Mouse (Mus musculus) monocyte, adult 2 months (primary cell): ENCODE data around the gene Aqr.

Source experiments
- DNase-seq, 2 experiments: peaks; one replicate each; pipeline ENCODE4 v3.0.0; 2022; ENCODE audit warnings: low spot score in 2 of 2, low read depth in 1 of 2

Gene Aqr

DNA sequence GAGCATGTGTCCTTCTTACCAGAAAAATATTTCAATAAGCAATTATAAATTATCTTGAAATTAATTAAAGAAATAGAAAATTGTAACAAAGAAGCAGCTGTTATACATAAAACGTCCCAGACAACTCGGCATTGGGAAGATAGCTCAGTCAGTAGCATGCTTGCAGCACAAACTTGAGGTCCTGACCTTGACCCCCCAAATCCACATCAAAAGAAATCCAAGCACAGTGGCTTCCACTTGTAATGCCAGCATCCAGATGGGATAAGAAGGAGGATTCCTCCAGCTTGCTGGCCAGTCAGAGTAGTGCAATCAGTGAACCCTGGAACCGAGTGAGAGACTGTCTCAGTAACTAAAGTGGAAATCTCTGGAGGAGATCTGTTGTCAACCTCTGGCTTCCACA, 120.6 kb downstream of the Aqr start:
- DNase-seq, result no peak

DNA sequence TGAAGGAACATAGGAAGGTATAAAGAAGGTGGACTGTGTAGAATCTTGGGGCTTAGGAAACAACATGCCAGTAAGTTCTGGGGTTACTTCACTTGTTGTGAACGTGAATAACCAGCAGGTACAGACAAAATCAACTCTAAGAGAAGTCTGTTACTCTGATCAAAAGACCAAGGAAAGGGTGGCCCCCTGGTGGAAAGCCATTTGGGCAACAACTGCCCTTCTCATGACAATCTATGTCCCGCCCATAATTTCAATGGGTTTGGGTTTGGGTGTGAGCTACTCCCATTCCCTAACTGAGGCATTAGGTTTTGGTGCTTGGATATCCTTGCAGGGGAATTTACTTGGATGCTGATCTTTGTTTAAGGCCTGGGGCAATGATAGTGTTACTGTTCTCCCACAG, 122.8 kb downstream of the Aqr start:
- DNase-seq, result no peak

DNA sequence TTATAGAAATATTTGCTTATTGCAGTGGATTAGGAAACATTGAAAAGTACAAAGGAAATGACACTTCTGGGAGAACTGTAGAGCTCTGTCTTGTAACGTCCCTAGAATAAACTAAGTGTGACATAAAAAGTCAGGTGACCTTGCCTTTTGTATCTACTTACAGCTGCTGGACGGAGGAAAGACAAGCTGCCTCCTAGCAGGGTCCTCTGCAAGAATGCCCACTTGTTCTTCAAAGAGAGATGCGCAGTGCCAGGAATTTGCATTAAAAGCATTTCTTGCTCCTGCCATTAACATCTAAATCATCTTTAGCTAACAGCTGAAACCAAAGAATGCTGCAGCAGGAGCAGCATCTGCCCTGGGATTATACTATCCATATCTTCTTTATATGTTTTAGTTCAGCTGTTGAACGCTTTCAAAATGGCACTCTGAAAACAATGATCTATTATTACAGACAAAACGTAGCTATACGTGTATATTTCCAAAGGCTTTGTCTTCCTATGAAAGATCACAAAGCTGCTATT, 126.7 kb downstream of the Aqr start:
- DNase-seq, result no peak

DNA sequence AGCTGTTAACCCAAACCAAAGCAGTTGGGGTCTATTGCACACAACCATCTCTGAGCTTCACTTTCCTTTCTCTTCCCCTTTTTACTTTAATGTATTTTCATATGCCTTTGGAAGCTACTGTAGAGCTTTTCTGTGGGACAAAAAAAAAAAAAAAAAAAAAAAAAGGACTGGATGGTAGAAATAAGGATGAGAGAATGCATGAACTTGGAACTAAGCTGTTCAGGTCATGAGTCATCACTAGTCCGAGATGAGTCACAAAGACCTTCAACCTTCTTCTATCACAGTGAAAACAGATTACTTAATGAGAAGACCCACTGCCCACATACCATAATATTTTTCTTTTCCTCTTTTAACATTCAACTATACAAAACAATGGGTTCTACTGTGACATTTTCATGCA, 127.2 kb downstream of the Aqr start:
- DNase-seq, result no peak

DNA sequence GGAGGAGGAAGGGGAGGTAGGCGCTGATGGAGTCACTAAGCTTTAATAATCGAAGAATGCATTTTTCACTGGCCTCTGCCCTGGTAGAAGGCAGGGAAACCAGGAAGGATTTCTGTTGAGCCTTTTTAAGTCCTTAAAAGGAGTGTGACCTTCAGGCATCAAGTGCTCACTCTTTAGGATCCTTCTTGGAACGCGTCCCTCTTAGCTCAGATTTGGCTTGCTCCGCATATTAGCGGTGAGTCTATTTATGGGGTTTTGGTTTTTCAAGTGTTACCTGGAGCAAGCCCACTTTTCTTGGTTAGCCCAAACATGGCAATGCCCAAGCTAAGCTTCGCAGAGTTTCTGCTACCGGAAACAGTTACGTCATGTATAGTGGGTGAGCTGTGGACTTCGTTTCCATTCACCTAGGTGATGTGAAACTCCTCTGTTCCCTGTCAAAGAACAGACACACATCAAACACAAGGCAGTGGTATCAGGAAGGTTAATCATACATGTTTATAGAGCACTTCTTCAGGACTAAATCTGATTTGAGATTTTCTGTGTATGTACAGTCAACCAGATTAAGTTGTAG, 128.5 kb downstream of the Aqr start:
- no peak for DNase-seq

DNA sequence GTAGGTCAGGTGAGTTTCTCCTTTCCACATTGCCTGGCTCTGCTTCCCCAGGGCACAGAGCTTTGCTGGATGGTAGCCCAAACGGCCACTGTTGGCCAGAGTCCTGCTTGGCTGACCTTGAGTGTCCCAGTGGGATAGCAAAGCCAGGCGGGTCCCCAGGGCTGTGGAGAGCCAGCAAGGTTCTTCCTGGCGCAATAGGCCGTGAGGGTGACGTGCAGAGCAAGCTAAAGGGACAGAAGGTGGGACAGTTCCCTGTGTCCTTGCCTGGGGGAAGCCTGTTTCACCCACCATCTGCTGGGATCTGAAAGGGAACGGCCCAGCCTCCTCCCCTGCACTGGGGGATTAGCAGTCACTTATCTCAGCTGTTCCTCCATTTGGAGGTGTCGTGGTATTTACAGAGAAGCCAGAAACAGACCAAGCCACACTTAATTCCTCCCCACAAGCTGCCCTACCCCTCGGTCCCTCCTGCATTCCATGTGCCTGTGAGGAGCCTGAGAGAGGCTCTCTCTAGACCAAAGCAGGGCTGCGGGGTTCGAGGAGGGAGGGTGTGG, 129.4 kb downstream of the Aqr start:
- no peak for DNase-seq

DNA sequence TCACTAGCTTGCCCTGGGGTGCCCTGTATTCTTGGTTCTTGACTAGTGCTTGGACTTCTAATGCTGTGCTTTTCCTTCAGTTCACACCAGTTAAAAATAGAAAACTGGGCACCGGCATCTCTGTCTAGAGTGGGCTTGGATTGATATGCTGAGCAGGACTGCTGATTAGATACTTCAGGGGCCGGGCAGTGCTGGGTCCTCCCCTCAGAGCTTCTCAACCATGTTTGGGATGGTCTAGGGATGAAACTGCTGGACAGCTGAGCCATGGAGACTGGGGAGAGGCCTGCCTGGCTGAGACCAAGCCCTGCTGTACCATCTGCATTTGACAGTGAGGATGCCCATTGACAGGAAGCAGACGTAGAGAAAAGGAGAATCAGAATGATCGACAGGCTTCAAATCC, 132.7 kb downstream of the Aqr start:
- DNase-seq, result no peak

DNA sequence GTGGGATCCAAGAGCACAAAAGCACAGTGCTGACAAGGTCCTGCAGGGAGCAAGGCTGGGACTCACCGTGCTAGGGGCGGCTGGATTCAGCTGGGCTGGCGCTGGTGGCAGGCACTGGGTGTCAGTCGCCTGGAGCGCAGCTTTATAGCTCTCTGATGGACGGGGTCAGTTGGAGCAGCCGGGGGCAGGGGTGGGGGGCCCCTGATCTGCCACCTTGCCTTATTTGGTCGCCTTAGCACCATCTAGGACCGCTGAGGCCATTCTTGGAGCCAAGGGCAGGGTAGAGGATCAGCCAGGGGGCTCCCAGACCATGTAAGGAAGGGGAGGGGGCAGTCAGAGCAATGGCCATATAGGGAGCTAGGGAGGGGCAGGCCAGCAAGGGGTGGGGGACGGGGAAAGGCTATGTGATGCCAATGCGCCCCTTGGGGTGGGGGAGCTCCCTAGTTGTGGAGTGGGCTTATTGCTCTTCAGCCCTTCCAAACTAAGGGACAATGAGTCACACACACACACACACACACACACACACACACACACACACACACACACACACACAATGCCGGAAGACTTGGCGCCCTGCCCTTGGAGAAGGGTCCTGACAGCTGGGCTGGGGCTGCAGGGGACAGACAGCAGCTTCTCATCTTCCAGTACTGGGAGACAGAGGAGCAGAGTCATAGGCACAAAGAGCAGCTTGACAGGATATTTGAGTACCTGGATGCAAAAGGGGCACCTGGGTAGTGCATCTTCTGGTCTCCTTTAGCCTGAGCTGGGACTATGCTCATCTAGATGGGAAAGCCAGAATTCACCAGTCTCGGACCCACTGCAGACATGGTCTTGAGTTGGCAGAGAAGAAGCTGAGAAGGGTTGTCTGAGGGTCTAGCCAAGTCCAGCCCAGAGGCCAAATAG, 133.9 kb downstream of the Aqr start, which contains the start of gene Actc1:
Gene Actc1, minus strand, starts transcription at position 853 of the 903 bp plus-strand sequence.
- no peak for DNase-seq

DNA sequence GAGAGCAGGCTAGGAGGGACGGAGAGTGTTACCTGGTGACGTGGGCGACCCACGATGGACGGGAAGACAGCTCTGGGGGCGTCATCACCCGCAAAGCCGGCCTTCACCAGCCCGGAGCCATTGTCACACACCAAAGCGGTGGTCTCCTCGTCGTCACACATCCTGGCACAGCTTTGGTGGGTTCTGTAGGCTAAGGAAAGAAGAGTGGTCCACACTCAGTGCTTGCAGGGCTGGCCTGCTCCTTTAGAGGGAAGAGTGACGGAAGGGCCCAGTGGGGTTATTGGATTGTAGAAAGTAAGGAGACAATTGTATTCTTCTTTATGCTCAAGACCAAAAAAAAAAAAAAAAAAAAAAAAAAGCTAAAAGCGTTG, 135.0 kb downstream of the Aqr start:
- DNase-seq, result no peak
